ENCODE assay signal across 12 mouse cellular contexts in genomic region chr16:30390650-30391340, GRCm38 (mm10). TPM values are rescaled to one million over a fixed set of nuclear protein-coding genes. Genes with fewer than 3 reads are reported as not detected.
A peak's percentile ranks its signal among the peaks of the same experiment; 100 is the strongest.
DNase-seq lines count a peak whose midpoint lies in the region; ATAC-seq and TF ChIP-seq lines count a peak whose summit lies in the region.
"Had no signal": no experiment of that assay in that cellular context is flagged by ENCODE, and none has a peak within 500 bp of the region (broad histone marks: within the 10 kb centered on the region; RNA-seq: fewer than 3 reads in every experiment).

No protein-coding gene starts in this region.

- no peaks in the 10 kb centered on the region for H3K9me3 ChIP-seq in heart, embryonic 15.5 days (replicated peaks)

- H3K4me3 ChIP-seq in thymus, adult 2 months (ENCODE audit: control insufficient read depth, insufficient read depth, low read length), result no peak overlapping the region
- H3K4me3 ChIP-seq in heart, embryonic 15.5 days, result no peak overlapping the region
- H3K4me3 ChIP-seq: forebrain, embryonic 13.5 days had no signal

- no peak for ATAC-seq in heart, embryonic 15.5 days (replicated peaks; ENCODE audit: insufficient number of reproducible peaks, insufficient read depth, low FRiP score, low read depth)
- ATAC-seq in megakaryocyte, adult 5-6 weeks (ENCODE audit: poor library complexity, severe bottlenecking), result peak; percentile 8; the same call in 1 of the 2 replicates
- ATAC-seq: forebrain, embryonic 13.5 days had no signal

- no peak overlapping the region for H3K9ac ChIP-seq in heart, embryonic 15.5 days
- H3K9ac ChIP-seq: forebrain, embryonic 13.5 days; lung, embryonic 14.5 days had no signal

- 87% methylated on average over 5 of the region's 5 CpGs for WGBS in thymus, adult 2 months
- 67% methylated on average over 5 of the region's 5 CpGs for WGBS in heart, embryonic 15.5 days

- TF ChIP-seq POLR2A in thymus, adult 2 months (IDR thresholded peaks at IDR 0.05; ENCODE audit: control insufficient read depth, extremely low read depth, insufficient read depth, low read length, poor library complexity), result no peak

- no peaks in the 10 kb centered on the region for H3K27me3 ChIP-seq in thymus, adult 2 months (ENCODE audit: control insufficient read depth, insufficient read depth, low read length)
- H3K27me3 ChIP-seq in heart, embryonic 15.5 days, result no peaks in the 10 kb centered on the region
- H3K27me3 ChIP-seq: forebrain, embryonic 13.5 days had no signal

- H3K27ac ChIP-seq in thymus, adult 2 months (ENCODE audit: control insufficient read depth, insufficient read depth, low read length), result peak overlapping the region; percentile 95
- peak overlapping the region; percentile 22; the same call in 1 of the 2 replicates for H3K27ac ChIP-seq in heart, embryonic 15.5 days
- H3K27ac ChIP-seq: forebrain, embryonic 13.5 days; kidney, postnatal 0 days had no signal

- no peak for TF ChIP-seq CTCF in thymus, adult 2 months (IDR thresholded peaks at IDR 0.05; ENCODE audit: borderline replicate concordance, control insufficient read depth, extremely low read depth, insufficient read depth, low read length, poor library complexity)

- peak; percentile 20 for DNase-seq in gastrocnemius, postnatal 25 days
- no peak for DNase-seq in gastrocnemius, adult 8-10 months (ENCODE audit: low spot score in 2 of 2)
- no peak for DNase-seq in thymus, adult 2 months
- no peak for DNase-seq in thymus, postnatal 14 days
- no peak for DNase-seq in cerebellum, postnatal 14 days
- DNase-seq in frontal cortex, postnatal 25 days (ENCODE audit: low spot score in 2 of 2), result no peak
- DNase-seq: cerebellum, adult 9-10 months had no signal

- no peak overlapping the region for H3K4me2 ChIP-seq in heart, embryonic 15.5 days
- H3K4me2 ChIP-seq: forebrain, embryonic 13.5 days had no signal

- H3K36me3 ChIP-seq in thymus, adult 2 months (ENCODE audit: control insufficient read depth, insufficient read depth, low read length), result no peaks in the 10 kb centered on the region; the same call in 1 of the 2 replicates
- no peaks in the 10 kb centered on the region for H3K36me3 ChIP-seq in heart, embryonic 15.5 days

- peaks cover 20% of the 10 kb centered on the region for H3K4me1 ChIP-seq in thymus, adult 2 months (replicated peaks; ENCODE audit: control insufficient read depth, insufficient read depth, low read length)
- H3K4me1 ChIP-seq in heart, embryonic 15.5 days (replicated peaks), result peaks cover 30% of the 10 kb centered on the region

RNA-seq across cellular contexts. Expression of gene Atp13a3, which starts 15.0 kb away (rescaled TPM):
- 10 to 100 TPM; 35.5 to 45.9 TPM for total RNA-seq in gastrocnemius, postnatal 25 days (2021)
- total RNA-seq in gastrocnemius, adult 8-10 months (2022), result 10 to 100 TPM; 30.2 to 43.7 (median 36.2) TPM
- polyA plus RNA-seq in thymus, adult 2 months (2012; rRNA removed), result 68.1 and 102 TPM in 2 replicates
- polyA plus RNA-seq in heart, embryonic 15.5 days (2015; fragmentation: Nextera tagmentation; extraction: Ambion mirVana), result 8.4 and 9.4 TPM in 2 replicates
- total RNA-seq in megakaryocyte, adult 5-6 weeks (2015), result 101 and 107 TPM in 2 replicates
- total RNA-seq in megakaryocyte, adult 5-6 weeks (2017), result 85.2 and 87.7 TPM in 2 replicates
